Comparison of ENCODE assay signal across 10 mouse cellular contexts in the genomic region with DNA sequence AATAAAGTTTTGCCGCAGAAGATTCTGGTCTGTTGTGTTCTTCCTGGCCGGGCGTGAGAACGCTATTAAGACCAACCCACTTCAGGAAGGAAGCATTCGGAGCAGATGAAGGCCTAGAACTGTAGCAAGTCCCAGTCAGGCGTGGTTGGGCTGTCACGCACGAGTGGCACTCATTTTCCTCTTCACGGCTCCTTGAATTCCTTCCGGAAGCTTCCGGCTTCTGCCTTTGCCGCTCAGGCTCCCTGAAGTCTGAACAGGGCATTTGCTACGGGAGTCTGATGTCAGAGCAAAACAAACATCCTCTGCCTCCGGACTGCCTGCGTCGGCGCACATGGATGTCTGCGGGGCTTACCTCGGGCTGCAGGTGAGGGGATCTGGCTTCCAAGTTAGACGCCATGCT.
"Had no signal": no experiment of that assay in that cellular context is flagged by ENCODE, and none has a peak within 500 bp of the region (broad histone marks: within the 10 kb centered on the region; RNA-seq: fewer than 3 reads in every experiment).

No protein-coding gene starts in this region.

- H3K4me1 ChIP-seq: limb, embryonic 15.5 days; liver, embryonic 12.5 days; midbrain, embryonic 10.5 days; neural tube, embryonic 15.5 days had no signal

- H3K27me3 ChIP-seq: limb, embryonic 15.5 days; liver, embryonic 12.5 days; neural tube, embryonic 15.5 days had no signal

- H3K9me3 ChIP-seq: limb, embryonic 15.5 days had no signal

- DNase-seq: layer of hippocampus, adult 9-11 months; layer of hippocampus, postnatal 36 days; midbrain, embryonic 14.5 days; thymus, postnatal 36 days had no signal

- H3K27ac ChIP-seq: limb, embryonic 15.5 days; liver, embryonic 12.5 days; midbrain, embryonic 10.5 days; neural tube, embryonic 15.5 days; stomach, postnatal 0 days had no signal

- H3K36me3 ChIP-seq: limb, embryonic 15.5 days; liver, embryonic 12.5 days; midbrain, embryonic 10.5 days; neural tube, embryonic 15.5 days had no signal

- H3K4me3 ChIP-seq: limb, embryonic 15.5 days; liver, embryonic 12.5 days; midbrain, embryonic 10.5 days; myocyte; neural tube, embryonic 15.5 days had no signal
